Mouse (Mus musculus): ENCODE results near the gene Ifitm5. TPM values are rescaled to one million over a fixed set of nuclear protein-coding genes. Genes with fewer than 3 reads are reported as not detected.
"Not testable (repeated sequence)": the region's sequence is repeated elsewhere in the genome, so short reads cannot be mapped to it uniquely, and the experiment has no call there.

The Ifitm5 gene
- 0.78 and 7.3 TPM in 2 replicates for polyA plus RNA-seq (2012; rRNA removed)

- DNase-seq (ENCODE audit: low read depth): no peak
- TF ChIP-seq POLR2A (IDR thresholded peaks at IDR 0.05; ENCODE audit: borderline replicate concordance, extremely low read depth, insufficient read depth, insufficient read length, poor library complexity, severe bottlenecking) (no peak), CTCF (IDR thresholded peaks at IDR 0.05; ENCODE audit: borderline replicate concordance, extremely low read depth, insufficient read depth, insufficient read length) (no peak)
Measured at GRCm38 (mm10) chr7:140949824-140950530, at the start of gene Ifitm5. Ifitm5 (minus strand) TSS chr7:140950291.

GRCm38 (mm10) chr7:140998853-140999700, 49.0 kb upstream of the Ifitm5 start:
- no peak for DNase-seq (ENCODE audit: low read depth)
- TF ChIP-seq POLR2A (IDR thresholded peaks at IDR 0.05; ENCODE audit: borderline replicate concordance, extremely low read depth, insufficient read depth, insufficient read length, poor library complexity, severe bottlenecking) (no peak), CTCF (IDR thresholded peaks at IDR 0.05; ENCODE audit: borderline replicate concordance, extremely low read depth, insufficient read depth, insufficient read length) (no peak)

GRCm38 (mm10) chr7:140997817-140998216, 47.7 kb upstream of the Ifitm5 start:
- TF ChIP-seq CTCF (IDR thresholded peaks at IDR 0.05; ENCODE audit: borderline replicate concordance, extremely low read depth, insufficient read depth, insufficient read length) (no peak), POLR2A (IDR thresholded peaks at IDR 0.05; ENCODE audit: borderline replicate concordance, extremely low read depth, insufficient read depth, insufficient read length, poor library complexity, severe bottlenecking) (no peak)
- DNase-seq (ENCODE audit: low read depth): no peak

- no peak for DNase-seq (ENCODE audit: low read depth)
- TF ChIP-seq CTCF (IDR thresholded peaks at IDR 0.05; ENCODE audit: borderline replicate concordance, extremely low read depth, insufficient read depth, insufficient read length) (no peak), POLR2A (IDR thresholded peaks at IDR 0.05; ENCODE audit: borderline replicate concordance, extremely low read depth, insufficient read depth, insufficient read length, poor library complexity, severe bottlenecking) (no peak)
Measured at GRCm38 (mm10) chr7:140991117-140991689, 41.1 kb upstream of the Ifitm5 start.

- no peak for DNase-seq (ENCODE audit: low read depth)
- no peak for TF ChIP-seq CTCF (IDR thresholded peaks at IDR 0.05; ENCODE audit: borderline replicate concordance, extremely low read depth, insufficient read depth, insufficient read length)
- TF ChIP-seq POLR2A (IDR thresholded peaks at IDR 0.05; ENCODE audit: borderline replicate concordance, extremely low read depth, insufficient read depth, insufficient read length, poor library complexity, severe bottlenecking): no peak
Measured at GRCm38 (mm10) chr7:140990622-140991021, 40.5 kb upstream of the Ifitm5 start.

GRCm38 (mm10) chr7:140990185-140990584, 40.1 kb upstream of the Ifitm5 start:
- no peak for TF ChIP-seq POLR2A (IDR thresholded peaks at IDR 0.05; ENCODE audit: borderline replicate concordance, extremely low read depth, insufficient read depth, insufficient read length, poor library complexity, severe bottlenecking)
- no peak for TF ChIP-seq CTCF (IDR thresholded peaks at IDR 0.05; ENCODE audit: borderline replicate concordance, extremely low read depth, insufficient read depth, insufficient read length)
- no peak for DNase-seq (ENCODE audit: low read depth)

- no peak for TF ChIP-seq CTCF (IDR thresholded peaks at IDR 0.05; ENCODE audit: borderline replicate concordance, extremely low read depth, insufficient read depth, insufficient read length)
- no peak for TF ChIP-seq POLR2A (IDR thresholded peaks at IDR 0.05; ENCODE audit: borderline replicate concordance, extremely low read depth, insufficient read depth, insufficient read length, poor library complexity, severe bottlenecking)
- no peak for DNase-seq (ENCODE audit: low read depth)
Measured at GRCm38 (mm10) chr7:140989022-140989421, 38.9 kb upstream of the Ifitm5 start.

- no peak for DNase-seq (ENCODE audit: low read depth)
- TF ChIP-seq CTCF (IDR thresholded peaks at IDR 0.05; ENCODE audit: borderline replicate concordance, extremely low read depth, insufficient read depth, insufficient read length): no peak
- TF ChIP-seq POLR2A (IDR thresholded peaks at IDR 0.05; ENCODE audit: borderline replicate concordance, extremely low read depth, insufficient read depth, insufficient read length, poor library complexity, severe bottlenecking): no peak
Measured at GRCm38 (mm10) chr7:140987182-140988138, 37.4 kb upstream of the Ifitm5 start.

GRCm38 (mm10) chr7:140982971-140983370, 32.9 kb upstream of the Ifitm5 start:
- TF ChIP-seq CTCF (IDR thresholded peaks at IDR 0.05; ENCODE audit: borderline replicate concordance, extremely low read depth, insufficient read depth, insufficient read length) (no peak), POLR2A (IDR thresholded peaks at IDR 0.05; ENCODE audit: borderline replicate concordance, extremely low read depth, insufficient read depth, insufficient read length, poor library complexity, severe bottlenecking) (no peak)

GRCm38 (mm10) chr7:140981704-140982103, 31.6 kb upstream of the Ifitm5 start:
- DNase-seq (ENCODE audit: low read depth): no peak
- TF ChIP-seq POLR2A (IDR thresholded peaks at IDR 0.05; ENCODE audit: borderline replicate concordance, extremely low read depth, insufficient read depth, insufficient read length, poor library complexity, severe bottlenecking) (no peak), CTCF (IDR thresholded peaks at IDR 0.05; ENCODE audit: borderline replicate concordance, extremely low read depth, insufficient read depth, insufficient read length) (no peak)

More at GRCm38 (mm10) chr7:140982971-140983370, 32.9 kb upstream of the Ifitm5 start:
- DNase-seq (ENCODE audit: low read depth): no peak

GRCm38 (mm10) chr7:140976720-140977119, 26.6 kb upstream of the Ifitm5 start:
- DNase-seq (ENCODE audit: low read depth): not testable (repeated sequence)

Measured in brain, embryonic 14.5 days (tissue).